Mouse (Mus musculus) E14TG2a.4 (cell line): ENCODE data around the gene Plekhd1.

ENCODE experiments used
- H3K27me3 ChIP-seq: 2 replicates; pipeline ENCODE4 v1.6.1; 2014; ENCODE audit warnings: low read length, control low read depth; ENCODE audit not compliant: insufficient read depth
- H3K36me3 ChIP-seq: 2 replicates; pipeline ENCODE4 v1.6.1; 2014; ENCODE audit warnings: low read length, control low read depth; ENCODE audit not compliant: insufficient read depth
- H3K4me1 ChIP-seq: replicated peaks from 2 replicates; pipeline ENCODE4 v1.6.1; 2014; ENCODE audit warnings: low read depth, low read length, control low read depth
- H3K4me3 ChIP-seq: replicated peaks from 2 replicates; pipeline ENCODE4 v1.5.1; 2014; ENCODE audit warnings: mild to moderate bottlenecking, low read length
- H3K9me3 ChIP-seq: 2 replicates; pipeline ENCODE4 v1.6.1; 2014; ENCODE audit warnings: low read length, control low read depth
- CTCF ChIP-seq: conservative IDR thresholded peaks from 2 replicates; pipeline ENCODE4 v1.5.1; 2014; ENCODE audit warnings: low read length
- NANOG ChIP-seq: IDR thresholded peaks from 2 replicates; pipeline ENCODE4 v1.6.1; 2014; ENCODE audit warnings: borderline replicate concordance, low read length, mixed read lengths
- POU5F1 ChIP-seq: IDR thresholded peaks from 2 replicates; pipeline ENCODE4 v1.6.1; 2014; ENCODE audit warnings: low read length, borderline replicate concordance

Gene Plekhd1

GRCm38 (mm10) chr12:80757751-80758558, 65.6 kb downstream of the Plekhd1 start:
- Histone ChIP-seq H3K9me3 (peaks cover 12% of the 10 kb centered on the region), H3K27me3 (peaks cover 82% of the 10 kb centered on the region), H3K36me3 (no peaks in the 10 kb centered on the region), H3K4me1 (peaks cover 17% of the 10 kb centered on the region), H3K4me3 (peak overlapping the region; percentile 79)
- TF ChIP-seq NANOG (no peak), POU5F1 (no peak), CTCF (no peak)

GRCm38 (mm10) chr12:80758559-80759386, 66.4 kb downstream of the Plekhd1 start:
- peaks cover 79% of the 10 kb centered on the region for H3K27me3 ChIP-seq
- no peaks in the 10 kb centered on the region for H3K36me3 ChIP-seq
- H3K4me3 ChIP-seq, result peak overlapping the region; percentile 79
- peaks cover 12% of the 10 kb centered on the region for H3K9me3 ChIP-seq
- no peak for TF ChIP-seq NANOG
- TF ChIP-seq POU5F1, result no peak
- no peak for TF ChIP-seq CTCF
- H3K4me1 ChIP-seq, result peaks cover 22% of the 10 kb centered on the region

- peak overlapping the region; percentile 79 for H3K4me3 ChIP-seq
- H3K36me3 ChIP-seq, result no peaks in the 10 kb centered on the region
- peaks cover 25% of the 10 kb centered on the region for H3K4me1 ChIP-seq
- H3K27me3 ChIP-seq, result peaks cover 75% of the 10 kb centered on the region
- TF ChIP-seq NANOG, result no peak
- no peak for TF ChIP-seq POU5F1
- TF ChIP-seq CTCF, result no peak
- H3K9me3 ChIP-seq, result peaks cover 12% of the 10 kb centered on the region
Measured at GRCm38 (mm10) chr12:80759387-80759712, 67.0 kb downstream of the Plekhd1 start.

- no peak for TF ChIP-seq NANOG
- TF ChIP-seq CTCF, result no peak
- no peak for TF ChIP-seq POU5F1
- H3K4me3 ChIP-seq, result peak overlapping the region; percentile 79
- H3K36me3 ChIP-seq, result no peaks in the 10 kb centered on the region
- H3K9me3 ChIP-seq, result peaks cover 12% of the 10 kb centered on the region
- peaks cover 71% of the 10 kb centered on the region for H3K27me3 ChIP-seq
- peaks cover 25% of the 10 kb centered on the region for H3K4me1 ChIP-seq
Measured at GRCm38 (mm10) chr12:80759713-80760395, 67.5 kb downstream of the Plekhd1 start.

GRCm38 (mm10) chr12:80760396-80760801, 68.0 kb downstream of the Plekhd1 start, which contains the start of gene Ccdc177:
Gene Ccdc177 (minus strand): TSS chr12:80760687.
- TF ChIP-seq POU5F1 (no peak), CTCF (peak; percentile 94), NANOG (no peak)
- Histone ChIP-seq H3K4me3 (peak within 1 kb of the TSS; percentile 79), H3K4me1 (peaks cover 25% of the 10 kb centered on the region), H3K36me3 (no peaks in the 10 kb centered on the region), H3K27me3 (peaks cover 66% of the 10 kb centered on the region), H3K9me3 (peaks cover 12% of the 10 kb centered on the region)

- Histone ChIP-seq H3K36me3 (no peaks in the 10 kb centered on the region), H3K4me3 (no peak overlapping the region), H3K4me1 (peaks cover 24% of the 10 kb centered on the region), H3K27me3 (peaks cover 45% of the 10 kb centered on the region), H3K9me3 (peaks cover 8% of the 10 kb centered on the region)
- TF ChIP-seq CTCF (no peak), POU5F1 (no peak), NANOG (no peak)
Measured at GRCm38 (mm10) chr12:80762982-80763381, 70.6 kb downstream of the Plekhd1 start.

- TF ChIP-seq CTCF, result no peak
- Histone ChIP-seq H3K4me1 (peaks cover 24% of the 10 kb centered on the region), H3K36me3 (no peaks in the 10 kb centered on the region), H3K4me3 (no peak overlapping the region), H3K9me3 (peaks cover 8% of the 10 kb centered on the region), H3K27me3 (peaks cover 36% of the 10 kb centered on the region)
Measured at GRCm38 (mm10) chr12:80764116-80764515, 71.7 kb downstream of the Plekhd1 start.

GRCm38 (mm10) chr12:80769697-80770096, 77.3 kb downstream of the Plekhd1 start:
- Histone ChIP-seq H3K9me3 (no peaks in the 10 kb centered on the region), H3K36me3 (no peaks in the 10 kb centered on the region), H3K27me3 (0 out of 2 replicates have a peak, but pooled peaks cover 2% of the 10 kb centered on the region), H3K4me3 (no peak overlapping the region), H3K4me1 (peaks cover 27% of the 10 kb centered on the region)
- TF ChIP-seq CTCF (peak; percentile 96), POU5F1 (no peak)
